Mouse (Mus musculus): Measurements from ENCODE around the gene Astl. TPM values are rescaled to one million over a fixed set of nuclear protein-coding genes. Genes with fewer than 3 reads are reported as not detected.
A peak's percentile ranks its signal among the peaks of the same experiment; 100 is the strongest.

Gene Astl
- polyA plus RNA-seq, 2 experiments, result not detected

GRCm38 (mm10) chr2:127332807-127333570 lies 5.5 kb upstream of the Astl start:
- WGBS (ENCODE audit: insufficient replicate concordance), result 50% methylated on average over 14 of the region's 14 CpGs
- H3K9me3 ChIP-seq (ENCODE audit: control insufficient read depth, low read length), result no peaks in the 10 kb centered on the region
- ATAC-seq (ENCODE audit: insufficient read depth) (no peak), DNase-seq (ENCODE audit: low read depth in 3 of 3, low spot score in 3 of 3) (no peak)
- H3K27me3 ChIP-seq (ENCODE audit: control insufficient read depth, insufficient read depth, low read length), result peaks cover 11% of the 10 kb centered on the region
- no peak overlapping the region for H3K4me2 ChIP-seq (ENCODE audit: low read depth)
- peaks cover 0 to 20% of the 10 kb centered on the region in 2 experiments; a peak in 3 of 4 replicates for H3K4me1 ChIP-seq (replicated peaks; ENCODE audit: control insufficient read depth in 2 of 2, insufficient read depth in 2 of 2, low read length in 1 of 2)
- no peak overlapping the region for H3K4me3 ChIP-seq (ENCODE audit: insufficient read depth in 1 of 2, low read depth in 2 of 2, low read length in 2 of 2)
- H3K9ac ChIP-seq (replicated peaks), result no peak overlapping the region
- TF ChIP-seq EP300 (IDR thresholded peaks at IDR 0.05; ENCODE audit: low read depth) (no peak), CTCF (IDR thresholded peaks at IDR 0.05; ENCODE audit: low read depth) (no peak)
- H3K27ac ChIP-seq, result no peak overlapping the region
- no peaks in the 10 kb centered on the region for H3K36me3 ChIP-seq (replicated peaks; ENCODE audit: control insufficient read depth, insufficient read depth, low read depth)

DNA sequence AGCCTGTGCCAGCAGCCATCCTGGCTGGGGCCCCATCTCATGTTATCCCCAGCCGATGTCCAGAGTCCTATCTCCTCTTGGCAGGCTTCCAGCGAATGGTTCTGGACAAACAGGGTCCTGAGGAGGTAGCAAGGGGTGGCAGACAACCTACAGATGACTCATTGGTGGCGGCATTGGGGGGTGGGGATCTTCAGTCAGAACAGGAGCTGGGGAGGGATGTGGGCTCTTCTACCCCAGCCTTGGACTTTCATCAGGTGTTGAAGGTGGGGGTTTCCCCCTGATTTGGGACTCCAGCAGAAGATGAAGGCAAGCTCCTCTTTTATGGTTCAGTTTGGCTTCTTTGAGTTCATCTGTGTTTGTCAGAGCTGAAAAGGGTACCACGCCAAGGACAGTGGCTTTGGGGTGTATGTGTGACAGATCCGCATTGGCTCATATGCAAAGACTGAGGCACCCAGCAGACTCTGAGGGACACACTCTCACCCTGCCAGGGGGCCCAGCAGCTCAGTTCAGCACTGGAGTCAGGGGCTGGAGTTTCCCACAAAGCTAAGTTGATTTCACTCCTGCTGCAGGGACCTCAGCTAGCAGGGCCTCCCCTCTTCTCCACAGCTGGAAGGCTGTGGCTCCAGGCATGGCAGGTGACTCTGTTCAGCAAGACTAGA lies 4.4 kb upstream of the Astl start:
- Histone ChIP-seq H3K4me3 (ENCODE audit: insufficient read depth in 1 of 2, low read depth in 2 of 2, low read length in 2 of 2) (no peak overlapping the region), H3K36me3 (replicated peaks; ENCODE audit: control insufficient read depth, insufficient read depth, low read depth) (no peaks in the 10 kb centered on the region), H3K9ac (replicated peaks) (no peak overlapping the region), H3K4me2 (ENCODE audit: low read depth) (no peak overlapping the region), H3K27ac (no peak overlapping the region), H3K9me3 (ENCODE audit: control insufficient read depth, low read length) (no peaks in the 10 kb centered on the region), H3K4me1 (replicated peaks; ENCODE audit: control insufficient read depth in 2 of 2, insufficient read depth in 2 of 2, low read length in 1 of 2) (peaks cover 0 to 10% of the 10 kb centered on the region in 2 experiments; a peak in 3 of 4 replicates), H3K27me3 (ENCODE audit: control insufficient read depth, insufficient read depth, low read length) (peaks cover 11% of the 10 kb centered on the region)
- DNase-seq (ENCODE audit: low read depth in 3 of 3, low spot score in 3 of 3), result no peak
- WGBS (ENCODE audit: insufficient replicate concordance), result 41% methylated on average over 5 of the region's 5 CpGs
- TF ChIP-seq EP300 (IDR thresholded peaks at IDR 0.05; ENCODE audit: low read depth) (no peak), CTCF (IDR thresholded peaks at IDR 0.05; ENCODE audit: low read depth) (no peak)
- ATAC-seq (ENCODE audit: insufficient read depth), result no peak

DNA sequence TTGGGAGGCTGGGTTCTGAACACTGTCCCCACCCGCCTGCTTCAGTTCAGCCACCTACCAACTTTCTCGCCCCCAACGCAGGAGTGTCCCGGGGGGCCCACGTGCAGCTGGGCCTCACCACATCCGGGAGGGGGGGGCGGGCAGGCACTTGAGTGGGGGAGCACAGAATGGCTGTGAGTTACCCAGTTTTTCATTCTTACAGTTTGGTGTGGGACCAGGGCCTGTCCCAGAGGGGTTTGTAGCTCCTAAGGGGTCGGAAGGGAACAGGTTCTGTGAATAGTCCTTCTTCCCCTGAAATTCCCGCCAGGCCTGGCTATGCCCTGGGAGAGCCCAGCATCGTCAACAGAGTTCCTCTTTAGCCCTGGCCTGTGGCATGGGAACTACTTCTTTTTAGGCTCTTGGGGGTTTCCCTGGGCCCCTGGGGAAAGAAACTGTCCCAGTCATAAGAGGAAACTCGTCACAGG lies 3.3 kb upstream of the Astl start:
- no peak overlapping the region for H3K4me3 ChIP-seq (ENCODE audit: insufficient read depth in 1 of 2, low read depth in 2 of 2, low read length in 2 of 2)
- peaks cover 11% of the 10 kb centered on the region for H3K27me3 ChIP-seq (ENCODE audit: control insufficient read depth, insufficient read depth, low read length)
- TF ChIP-seq CTCF (IDR thresholded peaks at IDR 0.05; ENCODE audit: low read depth) (no peak), EP300 (IDR thresholded peaks at IDR 0.05; ENCODE audit: low read depth) (no peak)
- 17% methylated on average over 11 of the region's 11 CpGs for WGBS (ENCODE audit: insufficient replicate concordance)
- H3K9me3 ChIP-seq (ENCODE audit: control insufficient read depth, low read length), result no peaks in the 10 kb centered on the region
- ATAC-seq (ENCODE audit: insufficient read depth) (no peak), DNase-seq (ENCODE audit: low read depth in 3 of 3, low spot score in 3 of 3) (no peak)
- no peak overlapping the region for H3K27ac ChIP-seq
- H3K4me1 ChIP-seq (replicated peaks; ENCODE audit: control insufficient read depth in 2 of 2, insufficient read depth in 2 of 2, low read length in 1 of 2), result peaks cover 0 to 10% of the 10 kb centered on the region in 2 experiments; a peak in 3 of 4 replicates
- H3K9ac ChIP-seq (replicated peaks), result no peak overlapping the region
- peak overlapping the region; percentile 67; the same call in 1 of the 2 replicates for H3K4me2 ChIP-seq (ENCODE audit: low read depth)
- H3K36me3 ChIP-seq (replicated peaks; ENCODE audit: control insufficient read depth, insufficient read depth, low read depth), result no peaks in the 10 kb centered on the region

GRCm38 (mm10) chr2:127335767-127336496 lies 2.5 kb upstream of the Astl start, which contains the start of gene Dusp2:
Gene Dusp2 (plus strand): TSS chr2:127336159.
- under 1% methylated on average over 69 of the region's 76 CpGs for WGBS (ENCODE audit: insufficient replicate concordance)
- ATAC-seq (ENCODE audit: insufficient read depth) (peak; percentile 75), DNase-seq (ENCODE audit: low read depth in 3 of 3, low spot score in 3 of 3) (peak; percentile 33 to 58 (median 44))
- Histone ChIP-seq H3K9me3 (ENCODE audit: control insufficient read depth, low read length) (no peaks in the 10 kb centered on the region), H3K36me3 (replicated peaks; ENCODE audit: control insufficient read depth, insufficient read depth, low read depth) (no peaks in the 10 kb centered on the region), H3K27ac (no peak within 1 kb of the TSS), H3K4me2 (ENCODE audit: low read depth) (peak within 1 kb of the TSS; percentile 67), H3K4me1 (replicated peaks; ENCODE audit: control insufficient read depth in 2 of 2, insufficient read depth in 2 of 2, low read length in 1 of 2) (peaks cover 0 to 10% of the 10 kb centered on the region in 2 experiments; a peak in 3 of 4 replicates), H3K27me3 (ENCODE audit: control insufficient read depth, insufficient read depth, low read length) (peaks cover 11% of the 10 kb centered on the region), H3K4me3 (ENCODE audit: insufficient read depth in 1 of 2, low read depth in 2 of 2, low read length in 2 of 2) (peak within 1 kb of the TSS; percentile 53 to 57), H3K9ac (replicated peaks) (peak within 1 kb of the TSS; percentile 10; the same call in 1 of the 2 replicates)
- TF ChIP-seq EP300 (IDR thresholded peaks at IDR 0.05; ENCODE audit: low read depth), result no peak
- TF ChIP-seq CTCF (IDR thresholded peaks at IDR 0.05; ENCODE audit: low read depth), result no peak
